Mouse (Mus musculus): Measurements from ENCODE around the gene Uck2. TPM values are rescaled to one million over a fixed set of nuclear protein-coding genes. Genes with fewer than 3 reads are reported as not detected.

The Uck2 gene
- polyA plus RNA-seq, 1 experiment = not detected

DNA sequence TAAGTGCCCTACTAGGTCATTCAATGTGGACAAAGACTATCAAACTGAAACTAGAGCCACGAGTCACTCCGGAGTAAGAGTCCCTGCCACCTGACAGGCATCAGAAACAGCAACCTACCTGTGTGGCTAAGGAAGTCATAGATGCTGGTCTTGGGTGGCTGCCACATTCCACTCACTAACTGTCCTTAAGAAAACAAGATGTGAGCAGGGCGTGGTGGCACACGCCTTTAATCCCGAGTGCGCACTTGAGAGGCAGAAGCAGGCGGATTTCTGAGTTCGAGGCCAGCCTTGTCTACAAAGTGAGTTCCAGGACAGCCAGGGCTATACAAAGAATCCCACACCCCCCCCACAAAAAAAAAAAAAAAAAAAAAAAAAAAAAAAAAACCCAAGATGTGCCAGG lies 35.2 kb downstream of the Uck2 start:
- Histone ChIP-seq H3K4me3 (ENCODE audit: insufficient read depth, low read depth, low read length) (no peak overlapping the region), H3K27ac (ENCODE audit: insufficient read depth, low read depth, low read length) (no peak overlapping the region), H3K4me1 (ENCODE audit: control insufficient read depth, insufficient read depth, low read length) (peaks cover 35% of the 10 kb centered on the region)
- 90% methylated on average over 8 of the region's 8 CpGs for WGBS
- TF ChIP-seq POLR2A (IDR thresholded peaks at IDR 0.05; ENCODE audit: insufficient read depth, low read depth, low read length) = no peak

GRCm38 (mm10) chr1:167249252-167249651 lies 35.9 kb downstream of the Uck2 start:
- Histone ChIP-seq H3K27ac (ENCODE audit: insufficient read depth, low read depth, low read length) (no peak overlapping the region), H3K4me1 (ENCODE audit: control insufficient read depth, insufficient read depth, low read length) (peaks cover 35% of the 10 kb centered on the region), H3K4me3 (ENCODE audit: insufficient read depth, low read depth, low read length) (no peak overlapping the region)
- TF ChIP-seq CTCF (IDR thresholded peaks at IDR 0.05; ENCODE audit: insufficient read depth, low read depth, low read length) (no peak), POLR2A (IDR thresholded peaks at IDR 0.05; ENCODE audit: insufficient read depth, low read depth, low read length) (no peak)
- WGBS = 65% methylated on average over 19 of the region's 19 CpGs

- H3K4me3 ChIP-seq (ENCODE audit: insufficient read depth, low read depth, low read length) = no peak overlapping the region
- peaks cover 38% of the 10 kb centered on the region for H3K4me1 ChIP-seq (ENCODE audit: control insufficient read depth, insufficient read depth, low read length)
- no peak for TF ChIP-seq CTCF (IDR thresholded peaks at IDR 0.05; ENCODE audit: insufficient read depth, low read depth, low read length)
- no peak for TF ChIP-seq POLR2A (IDR thresholded peaks at IDR 0.05; ENCODE audit: insufficient read depth, low read depth, low read length)
- no peak overlapping the region for H3K27ac ChIP-seq (ENCODE audit: insufficient read depth, low read depth, low read length)
- whole genome bisulfite sequencing = 49% methylated on average over 9 of the region's 9 CpGs
These were observed 37.2 kb downstream of the Uck2 start for GRCm38 (mm10) chr1:167247886-167248285.

DNA sequence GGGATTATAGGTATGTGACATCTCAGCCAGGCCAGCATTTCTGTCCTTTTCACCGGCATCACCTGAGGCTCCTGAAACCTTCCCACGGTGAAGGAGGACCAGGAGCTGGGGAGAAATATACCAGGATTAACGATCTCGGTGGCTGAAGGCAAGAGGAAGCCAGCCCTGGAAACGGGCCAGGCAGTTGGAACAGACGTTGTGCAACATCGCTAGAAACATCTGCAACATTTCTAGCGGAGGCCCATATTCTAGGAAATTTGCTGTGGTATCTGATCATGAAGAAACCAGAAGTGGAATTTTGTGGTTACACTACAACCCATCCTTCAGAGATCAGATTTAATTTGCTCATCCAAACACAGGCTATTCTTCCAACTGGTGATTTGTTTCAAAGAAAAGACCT lies 38.1 kb downstream of the Uck2 start:
- TF ChIP-seq POLR2A (IDR thresholded peaks at IDR 0.05; ENCODE audit: insufficient read depth, low read depth, low read length) = no peak
- TF ChIP-seq CTCF (IDR thresholded peaks at IDR 0.05; ENCODE audit: insufficient read depth, low read depth, low read length) = no peak
- 29% methylated on average over 8 of the region's 8 CpGs for WGBS

DNA sequence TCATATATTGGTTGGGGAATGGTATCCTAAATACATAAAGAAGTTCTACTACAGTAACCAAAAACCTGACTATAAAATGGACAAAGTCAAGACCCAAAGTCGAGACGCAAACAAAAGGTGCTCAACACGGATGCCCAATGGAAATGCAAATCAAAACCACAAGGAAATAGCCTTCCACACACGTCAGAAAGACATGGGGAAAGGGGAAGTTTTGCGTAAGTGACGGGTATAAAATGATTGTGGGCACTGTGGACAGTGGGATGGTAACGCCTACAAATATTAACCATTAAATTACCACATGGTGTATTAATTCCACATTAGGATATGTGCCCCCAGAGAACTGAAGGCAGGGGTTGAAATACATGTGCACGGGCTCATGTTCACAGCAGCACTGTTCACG lies 38.8 kb downstream of the Uck2 start:
- Histone ChIP-seq H3K27ac (ENCODE audit: insufficient read depth, low read depth, low read length) (no peak overlapping the region), H3K4me3 (ENCODE audit: insufficient read depth, low read depth, low read length) (no peak overlapping the region), H3K4me1 (ENCODE audit: control insufficient read depth, insufficient read depth, low read length) (peaks cover 41% of the 10 kb centered on the region)
- 91% methylated on average over 9 of the region's 9 CpGs for WGBS
- no peak for TF ChIP-seq CTCF (IDR thresholded peaks at IDR 0.05; ENCODE audit: insufficient read depth, low read depth, low read length)
- no peak for TF ChIP-seq POLR2A (IDR thresholded peaks at IDR 0.05; ENCODE audit: insufficient read depth, low read depth, low read length)

More for the DNA sequence above, 38.1 kb downstream of the Uck2 start:
- Histone ChIP-seq H3K4me3 (ENCODE audit: insufficient read depth, low read depth, low read length) (no peak overlapping the region), H3K4me1 (ENCODE audit: control insufficient read depth, insufficient read depth, low read length) (peaks cover 44% of the 10 kb centered on the region), H3K27ac (ENCODE audit: insufficient read depth, low read depth, low read length) (no peak overlapping the region)

GRCm38 (mm10) chr1:167245180-167245641 lies 39.9 kb downstream of the Uck2 start:
- TF ChIP-seq CTCF (IDR thresholded peaks at IDR 0.05; ENCODE audit: insufficient read depth, low read depth, low read length) (no peak), POLR2A (IDR thresholded peaks at IDR 0.05; ENCODE audit: insufficient read depth, low read depth, low read length) (no peak)
- Histone ChIP-seq H3K4me3 (ENCODE audit: insufficient read depth, low read depth, low read length) (no peak overlapping the region), H3K4me1 (ENCODE audit: control insufficient read depth, insufficient read depth, low read length) (peaks cover 48% of the 10 kb centered on the region), H3K27ac (ENCODE audit: insufficient read depth, low read depth, low read length) (no peak overlapping the region; the same call in 1 of the 2 replicates)
- 72% methylated on average over 9 of the region's 9 CpGs for WGBS

DNA sequence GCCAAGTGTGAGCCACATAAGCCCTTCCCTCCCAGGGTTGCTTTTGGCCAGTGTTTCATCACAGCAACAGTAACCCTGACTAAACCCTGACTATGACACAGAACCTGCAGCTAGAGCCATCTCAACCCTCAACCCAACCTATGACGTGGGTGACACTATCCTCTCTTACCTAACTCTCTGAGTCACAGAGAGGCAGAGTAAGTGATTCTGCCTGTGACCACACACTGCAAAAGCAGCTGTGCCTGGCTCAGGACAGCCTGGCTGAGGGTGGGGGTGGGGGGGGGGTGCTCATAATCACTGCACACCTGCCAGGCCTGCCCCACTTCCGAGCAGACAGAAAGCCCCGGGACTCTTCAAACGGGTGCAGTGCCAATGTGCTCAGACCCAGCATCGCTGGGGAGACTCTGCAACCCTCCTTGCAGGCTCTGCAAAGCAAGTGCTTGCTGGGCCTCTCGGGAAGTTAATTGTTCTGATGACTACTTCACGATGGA lies 42.9 kb downstream of the Uck2 start:
- no peak for TF ChIP-seq CTCF (IDR thresholded peaks at IDR 0.05; ENCODE audit: insufficient read depth, low read depth, low read length)
- no peak overlapping the region for H3K27ac ChIP-seq (ENCODE audit: insufficient read depth, low read depth, low read length)
- 18% methylated on average over 7 of the region's 7 CpGs for WGBS
- peaks cover 49% of the 10 kb centered on the region for H3K4me1 ChIP-seq (ENCODE audit: control insufficient read depth, insufficient read depth, low read length)
- no peak overlapping the region for H3K4me3 ChIP-seq (ENCODE audit: insufficient read depth, low read depth, low read length)

DNA sequence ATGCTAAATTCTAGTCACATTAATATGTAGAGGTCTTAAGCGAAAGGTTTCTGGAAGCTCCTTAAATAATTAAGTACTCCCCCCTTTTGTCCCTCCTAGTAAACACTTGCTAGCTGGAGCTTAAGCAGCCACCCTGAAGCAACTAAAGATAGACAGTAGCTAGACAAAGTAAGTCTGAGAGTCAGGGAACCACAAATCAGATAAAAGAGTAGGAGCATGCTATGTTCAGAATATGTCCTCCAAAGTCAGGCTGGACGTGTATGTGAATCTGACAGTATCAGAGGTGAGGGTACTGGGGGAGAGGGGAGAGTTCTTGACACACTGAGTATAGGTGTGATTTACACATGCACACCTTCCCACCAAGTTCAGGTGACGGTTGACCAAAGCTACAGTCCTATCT lies 43.6 kb downstream of the Uck2 start:
- Histone ChIP-seq H3K4me1 (ENCODE audit: control insufficient read depth, insufficient read depth, low read length) (peaks cover 46% of the 10 kb centered on the region), H3K4me3 (ENCODE audit: insufficient read depth, low read depth, low read length) (no peak overlapping the region), H3K27ac (ENCODE audit: insufficient read depth, low read depth, low read length) (no peak overlapping the region)
- no peak for TF ChIP-seq CTCF (IDR thresholded peaks at IDR 0.05; ENCODE audit: insufficient read depth, low read depth, low read length)
- no peak for TF ChIP-seq POLR2A (IDR thresholded peaks at IDR 0.05; ENCODE audit: insufficient read depth, low read depth, low read length)
- 83% methylated on average over 3 of the region's 3 CpGs for WGBS

DNA sequence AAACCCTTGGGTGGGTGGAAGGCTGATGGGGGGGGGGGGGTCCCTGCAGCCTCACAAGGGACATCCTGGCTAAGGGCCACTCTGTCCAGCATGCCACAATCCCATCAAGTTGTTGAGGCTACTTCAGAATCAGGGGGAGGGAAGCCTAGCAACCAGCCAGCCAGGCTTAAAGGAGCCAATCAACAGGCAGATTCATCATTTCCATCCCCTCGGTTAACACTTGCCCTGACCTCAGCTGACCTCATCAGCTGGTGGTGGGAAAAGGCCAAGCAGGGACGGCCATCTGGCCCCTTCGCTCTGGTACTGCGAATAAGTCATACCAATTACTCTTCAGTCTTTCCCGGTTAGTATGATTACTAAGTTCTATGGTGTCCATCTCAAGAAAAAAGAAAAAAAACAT lies 44.8 kb downstream of the Uck2 start:
- H3K4me3 ChIP-seq (ENCODE audit: insufficient read depth, low read depth, low read length) = no peak overlapping the region
- WGBS = 52% methylated on average over 5 of the region's 5 CpGs
- TF ChIP-seq CTCF (IDR thresholded peaks at IDR 0.05; ENCODE audit: insufficient read depth, low read depth, low read length) = no peak
- no peak for TF ChIP-seq POLR2A (IDR thresholded peaks at IDR 0.05; ENCODE audit: insufficient read depth, low read depth, low read length)
- H3K4me1 ChIP-seq (ENCODE audit: control insufficient read depth, insufficient read depth, low read length) = peaks cover 45% of the 10 kb centered on the region
- H3K27ac ChIP-seq (ENCODE audit: insufficient read depth, low read depth, low read length) = no peak overlapping the region

DNA sequence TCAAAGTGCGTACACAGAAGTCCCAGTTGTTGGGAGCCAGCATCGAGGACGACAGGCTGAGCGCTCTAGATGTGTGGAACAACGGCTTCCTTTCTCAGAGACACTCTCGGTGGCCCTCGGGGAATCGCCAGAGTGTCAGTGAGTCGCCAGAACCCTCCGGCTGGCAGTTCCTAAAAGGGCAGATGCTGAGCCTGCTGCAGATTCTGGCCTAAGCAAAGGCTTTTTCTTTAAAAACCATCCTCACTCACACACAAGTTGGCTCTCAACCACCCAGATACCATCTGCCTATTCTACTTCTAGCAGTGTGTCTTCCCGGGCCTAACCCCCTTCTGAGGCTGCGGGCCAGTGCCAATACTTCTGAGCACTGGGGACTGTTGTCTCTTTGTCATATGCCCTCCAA lies 45.2 kb downstream of the Uck2 start:
- Histone ChIP-seq H3K4me3 (ENCODE audit: insufficient read depth, low read depth, low read length) (no peak overlapping the region), H3K4me1 (ENCODE audit: control insufficient read depth, insufficient read depth, low read length) (peaks cover 41% of the 10 kb centered on the region), H3K27ac (ENCODE audit: insufficient read depth, low read depth, low read length) (0 out of 2 replicates have a peak overlapping the region, but pooled peaks have one; percentile 5)
- WGBS = 45% methylated on average over 12 of the region's 12 CpGs
- TF ChIP-seq CTCF (IDR thresholded peaks at IDR 0.05; ENCODE audit: insufficient read depth, low read depth, low read length) = no peak
- TF ChIP-seq POLR2A (IDR thresholded peaks at IDR 0.05; ENCODE audit: insufficient read depth, low read depth, low read length) = no peak
